Mouse (Mus musculus): Measurements from ENCODE around the gene Vmn1r138.
"Not testable (repeated sequence)": the region's sequence is repeated elsewhere in the genome, so short reads cannot be mapped to it uniquely, and the experiment has no call there.

The Vmn1r138 gene

GRCm38 (mm10) chr7:22028797-22029196 lies at the start of gene Vmn1r138:
TSS of gene Vmn1r138 (minus strand) at chr7:22028897.
- not testable (repeated sequence) for ATAC-seq (ENCODE audit: insufficient number of reproducible peaks, low FRiP score, low TSS enrichment)

GRCm38 (mm10) chr7:22068757-22069156 lies 40.1 kb upstream of the Vmn1r138 start, which contains the start of gene Vmn1r139:
TSS of gene Vmn1r139 (plus strand) at chr7:22069057.
- ATAC-seq (ENCODE audit: insufficient number of reproducible peaks, low FRiP score, low TSS enrichment): not testable (repeated sequence)

GRCm38 (mm10) chr7:22056205-22056604 lies 27.5 kb upstream of the Vmn1r138 start, which contains the start of gene Gm6176:
TSS of gene Gm6176 (minus strand) at chr7:22056305.
- not testable (repeated sequence) for ATAC-seq (ENCODE audit: insufficient number of reproducible peaks, low FRiP score, low TSS enrichment)

GRCm38 (mm10) chr7:21994287-21994686 lies 34.4 kb downstream of the Vmn1r138 start, which contains the start of gene Vmn1r137:
TSS of gene Vmn1r137 (plus strand) at chr7:21994587.
- ATAC-seq (ENCODE audit: insufficient number of reproducible peaks, low FRiP score, low TSS enrichment): not testable (repeated sequence)
